In genomic region chr3:79887966-79888365, GRCm38 (mm10) we compare ENCODE assay signal across 11 mouse cellular contexts. TPM values are rescaled to one million over a fixed set of nuclear protein-coding genes. Genes with fewer than 3 reads are reported as not detected.
DNase-seq lines count a peak whose midpoint lies in the region; ATAC-seq and TF ChIP-seq lines count a peak whose summit lies in the region.
"Had no signal": no experiment of that assay in that cellular context is flagged by ENCODE, and none has a peak within 500 bp of the region (broad histone marks: within the 10 kb centered on the region; RNA-seq: fewer than 3 reads in every experiment).

No protein-coding gene starts in this region.

- no peak for TF ChIP-seq CTCF in lung, embryonic 14.5 days (IDR thresholded peaks at IDR 0.05; ENCODE audit: low read depth)

- peak overlapping the region; percentile 40 for H3K4me3 ChIP-seq in heart, embryonic 11.5 days (ENCODE audit: low read depth, low read length)
- peak overlapping the region; percentile 42 for H3K4me3 ChIP-seq in lung, embryonic 14.5 days (ENCODE audit: low read depth, low read length)
- peak overlapping the region; percentile 84 for H3K4me3 ChIP-seq in macrophage (ENCODE audit: inconsistent target)
- H3K4me3 ChIP-seq: liver, embryonic 13.5 days had no signal

- H3K9me3 ChIP-seq in heart, embryonic 11.5 days (replicated peaks; ENCODE audit: control insufficient read depth, low read length) = no peaks in the 10 kb centered on the region
- no peaks in the 10 kb centered on the region for H3K9me3 ChIP-seq in lung, embryonic 14.5 days (ENCODE audit: low read depth, low read length)
- H3K9me3 ChIP-seq: liver, embryonic 13.5 days had no signal

- WGBS in heart, embryonic 11.5 days (ENCODE audit: insufficient replicate concordance) = 60% methylated on average over 2 of the region's 2 CpGs
- 74% methylated on average over 2 of the region's 2 CpGs for WGBS in lung, embryonic 14.5 days
- 96% methylated on average over 2 of the region's 2 CpGs for WGBS in macrophage (ENCODE audit: missing documents)

- peak overlapping the region; percentile 39; the same call in 1 of the 2 replicates for H3K9ac ChIP-seq in heart, embryonic 11.5 days (ENCODE audit: low read depth, low read length)
- H3K9ac ChIP-seq in lung, embryonic 14.5 days = no peak overlapping the region
- H3K9ac ChIP-seq: liver, embryonic 13.5 days had no signal

- peaks cover 52% of the 10 kb centered on the region for H3K79me2 ChIP-seq in macrophage (ENCODE audit: inconsistent target)

- no peak for DNase-seq in heart, adult 18-20 months
- no peak for DNase-seq in lung, embryonic 14.5 days
- no peak for DNase-seq in lung, postnatal 25 days (ENCODE audit: low spot score)
- DNase-seq in adipocyte (ENCODE audit: low spot score) = peak; percentile 47
- no peak for DNase-seq in left cerebral cortex, adult 9 months (ENCODE audit: low spot score in 2 of 2)
- DNase-seq: cerebellum, postnatal 10 days; liver, embryonic 13.5 days had no signal

- 0 out of 2 replicates have a peak overlapping the region, but pooled peaks have one; percentile 83 for H3K27ac ChIP-seq in heart, embryonic 11.5 days (ENCODE audit: low read depth, low read length)
- no peak overlapping the region for H3K27ac ChIP-seq in lung, embryonic 14.5 days (ENCODE audit: low read depth)
- H3K27ac ChIP-seq in macrophage = peak overlapping the region; percentile 94; the same call in 1 of the 2 replicates
- H3K27ac ChIP-seq: liver, embryonic 13.5 days had no signal

- no peak for ATAC-seq in heart, embryonic 11.5 days (replicated peaks; ENCODE audit: insufficient number of reproducible peaks, low FRiP score, low TSS enrichment)
- ATAC-seq in lung, embryonic 14.5 days (ENCODE audit: insufficient read depth) = no peak
- no peak for ATAC-seq in frontal cortex, adult (ENCODE audit: low TSS enrichment)
- ATAC-seq: CD4-positive, CD25-positive, alpha-beta regulatory T cell, adult 4 months had no signal

- peak overlapping the region; percentile 61 for H3K4me2 ChIP-seq in heart, embryonic 11.5 days
- H3K4me2 ChIP-seq in lung, embryonic 14.5 days = peak overlapping the region; percentile 71
- H3K4me2 ChIP-seq: liver, embryonic 13.5 days had no signal

- no peaks in the 10 kb centered on the region for H3K27me3 ChIP-seq in heart, embryonic 11.5 days (ENCODE audit: control insufficient read depth, insufficient read depth, low read length)
- H3K27me3 ChIP-seq in lung, embryonic 14.5 days (ENCODE audit: insufficient read depth, low read length) = no peaks in the 10 kb centered on the region

- H3K36me3 ChIP-seq in heart, embryonic 11.5 days (ENCODE audit: control insufficient read depth, insufficient read depth, low read length) = no peaks in the 10 kb centered on the region; the same call in 1 of the 2 replicates
- no peaks in the 10 kb centered on the region for H3K36me3 ChIP-seq in lung, embryonic 14.5 days (ENCODE audit: insufficient read depth)
- H3K36me3 ChIP-seq in macrophage (ENCODE audit: inconsistent target) = no peaks in the 10 kb centered on the region
- H3K36me3 ChIP-seq: liver, embryonic 13.5 days had no signal

- H3K4me1 ChIP-seq in heart, embryonic 11.5 days (ENCODE audit: control insufficient read depth, insufficient read depth, low read length) = peaks cover 22% of the 10 kb centered on the region
- H3K4me1 ChIP-seq in lung, embryonic 14.5 days (ENCODE audit: insufficient read depth) = peaks cover 5% of the 10 kb centered on the region

RNA-seq across cellular contexts. Expression of gene Fam198b, which starts 3.6 kb away (rescaled TPM):
- 44.4 and 51.4 TPM in 2 replicates for polyA plus RNA-seq in heart, embryonic 11.5 days (2014; fragmentation: Nextera tagmentation; extraction: Ambion mirVana)
- total RNA-seq in heart, adult 18-20 months (2021) = 10 to 100 TPM in 1 of 2 experiments, 1 to 10 TPM in 1; 8.6 to 11.9 TPM
- 16.4 and 17.8 TPM in 2 replicates for polyA plus RNA-seq in lung, embryonic 14.5 days (2014; fragmentation: Nextera tagmentation; extraction: Ambion mirVana)
- 10 to 100 TPM in 7 of 26 experiments, 1 to 10 TPM in 15, under 1 TPM in 4; 0.60 to 42.3 (median 4.2) TPM for total RNA-seq in macrophage (2018; cell fraction: chromatin; rRNA removed)
- 10 to 100 TPM in 14 of 26 experiments, 1 to 10 TPM in 12; 6.5 to 36.9 (median 14.3) TPM for total RNA-seq in macrophage (2018; cell fraction: cytosol; rRNA removed)
- total RNA-seq in macrophage (2018; cell fraction: nucleus; rRNA removed) = 10 to 100 TPM in 13 of 26 experiments, 1 to 10 TPM in 13; 3.4 to 48.4 (median 9.7) TPM
- 16.9 to 30.2 TPM (median 26.1 TPM) in 3 replicates for polyA plus RNA-seq in macrophage (2018)
- polyA plus RNA-seq: CD4-positive, CD25-positive, alpha-beta regulatory T cell, adult 4 months had no signal

RNA-seq across cellular contexts. Expression of gene Tmem144, which starts 35.4 kb away (rescaled TPM):
- polyA plus RNA-seq in heart, embryonic 11.5 days (2014; fragmentation: Nextera tagmentation; extraction: Ambion mirVana) = 11.7 and 12.8 TPM in 2 replicates
- total RNA-seq in heart, adult 18-20 months (2021) = 10 to 100 TPM; 16.4 to 18.8 TPM
- polyA plus RNA-seq in lung, embryonic 14.5 days (2014; fragmentation: Nextera tagmentation; extraction: Ambion mirVana) = 5.0 and 5.4 TPM in 2 replicates
- 10 to 100 TPM in 10 of 26 experiments, 1 to 10 TPM in 16; 1.7 to 33.6 (median 9.2) TPM for total RNA-seq in macrophage (2018; cell fraction: chromatin; rRNA removed)
- 10 to 100 TPM in 12 of 26 experiments, 1 to 10 TPM in 14; 3.2 to 22.9 (median 8.2) TPM for total RNA-seq in macrophage (2018; cell fraction: cytosol; rRNA removed)
- total RNA-seq in macrophage (2018; cell fraction: nucleus; rRNA removed) = 10 to 100 TPM in 16 of 26 experiments, 1 to 10 TPM in 10; 2.5 to 38.9 (median 11.4) TPM
- polyA plus RNA-seq in macrophage (2018) = 9.9 to 16.8 TPM (median 15.2 TPM) in 3 replicates
- polyA plus RNA-seq: CD4-positive, CD25-positive, alpha-beta regulatory T cell, adult 4 months had no signal
